Mouse (Mus musculus) Patski (cell line): ENCODE results near the gene Sema3b. TPM values are rescaled to one million over a fixed set of nuclear protein-coding genes. Genes with fewer than 3 reads are reported as not detected.

ENCODE experiments used
- ATAC-seq: fragments of 100-300 bp; one replicate; pipeline ENCODE4 v1.8.0; 2021
- CTCF ChIA-PET: fragments of 350-600 bp; sonication (Branson Sonifier 250); formaldehyde crosslinking; loops from one replicate; lab custom pipeline; 2022; ENCODE audit warnings: inconsistent platforms; lab: Charles Lee
- POLR2A ChIA-PET: fragments of 350-600 bp; sonication (Branson Sonifier 250); formaldehyde crosslinking; loops from one replicate; lab custom pipeline; 2022; ENCODE audit warnings: antibody characterized with exemption, inconsistent platforms; lab: Charles Lee
- DNase-seq: peaks from one replicate; pipeline ENCODE4 v3.0.0-alpha.2; 2011; ENCODE audit warnings: low read depth, low spot score
- H3K27me3 ChIP-seq: fragments of 371-371 bp; one replicate; pipeline ENCODE4 v1.5.1; 2021
- CTCF ChIP-seq: fragments of 100-300 bp; IDR thresholded peaks from one replicate; pipeline ENCODE4 v1.5.1; 2021
- in situ Hi-C: fragments of 300-500 bp; cut with MboI; formaldehyde crosslinking; loops from 3 replicates; pipeline ENCODE4 v1.11.1; 2018; ENCODE audit warnings: low pct_unique_long_range_greater_than_20kb, mixed read lengths
- polyA plus RNA-seq: library from polyadenylated mRNA; unstranded; gene quantifications from one replicate; pipeline ENCODE4 v1.2.3, GENCODE M21; 2021

Sema3b gene
- polyA plus RNA-seq, 1 experiment from 2014 or later: 39.1 TPM

DNA sequence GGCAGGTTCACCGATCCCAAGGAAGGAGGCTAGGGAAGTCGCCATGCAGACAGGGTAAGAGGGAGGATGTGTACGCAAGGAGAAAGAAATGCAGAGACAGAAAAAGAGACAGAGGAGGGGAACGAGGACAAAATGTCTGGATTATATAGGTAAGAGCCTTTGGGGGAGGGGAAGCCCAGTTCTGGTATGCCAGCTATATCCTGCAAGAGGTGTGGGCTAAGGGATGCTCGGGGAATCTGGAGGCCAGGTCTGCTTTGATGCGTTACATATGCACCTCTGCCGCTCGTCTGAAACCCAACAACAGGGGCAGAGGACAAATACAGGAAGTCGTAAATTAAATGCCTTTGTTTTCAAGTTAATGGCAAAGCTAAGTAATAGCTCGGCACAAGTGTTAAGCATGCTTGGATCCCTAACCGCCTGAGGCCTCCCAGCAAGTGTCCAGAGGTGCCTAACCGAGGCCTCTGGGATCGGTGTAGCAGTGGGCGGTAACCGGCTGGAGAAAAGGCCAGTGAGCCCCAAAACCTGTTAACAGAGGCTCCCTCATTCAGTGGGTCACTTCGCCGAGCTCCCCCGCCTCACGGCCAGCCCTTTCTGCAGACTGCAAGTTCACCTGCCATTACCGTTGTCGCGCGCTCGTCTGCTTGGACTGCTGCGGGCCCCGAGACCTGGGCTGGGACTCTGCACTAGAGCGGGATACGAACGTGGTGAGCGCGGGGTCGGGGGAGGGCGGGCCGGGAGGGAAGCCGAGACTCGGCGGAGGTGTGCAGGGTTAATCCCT lies 55.3 kb downstream of the Sema3b start:
- in situ Hi-C loops: no loop called here
- TF ChIP-seq CTCF: no peak
- ATAC-seq (peak; percentile 27), DNase-seq (no peak)
- H3K27me3 ChIP-seq: no peaks in the 10 kb centered on the region
- ChIA-PET CTCF (no interaction called here), POLR2A (interaction anchor here (0.7 to 2.7 kb wide), 7 partner anchors 9 to 255 kb away, joined by 3 to 10 read pairs (median 3); partner anchors contain the start of genes Cyb561d2, Hyal3, Ifrd2 and Nprl2)

- in situ Hi-C loops: no loop called here
- no peak for DNase-seq
- H3K27me3 ChIP-seq: no peaks in the 10 kb centered on the region
- TF ChIP-seq CTCF: no peak
- ChIA-PET CTCF (no interaction called here), POLR2A (interaction anchor here (1.1 to 2.7 kb wide), 2 partner anchors 12 to 28 kb away, joined by 3 to 10 read pairs; partner anchors contain the start of genes Cyb561d2, Hyal3 and Nprl2)
- no peak for ATAC-seq
These were observed 56.2 kb downstream of the Sema3b start for GRCm38 (mm10) chr9:107552690-107553393.

DNA sequence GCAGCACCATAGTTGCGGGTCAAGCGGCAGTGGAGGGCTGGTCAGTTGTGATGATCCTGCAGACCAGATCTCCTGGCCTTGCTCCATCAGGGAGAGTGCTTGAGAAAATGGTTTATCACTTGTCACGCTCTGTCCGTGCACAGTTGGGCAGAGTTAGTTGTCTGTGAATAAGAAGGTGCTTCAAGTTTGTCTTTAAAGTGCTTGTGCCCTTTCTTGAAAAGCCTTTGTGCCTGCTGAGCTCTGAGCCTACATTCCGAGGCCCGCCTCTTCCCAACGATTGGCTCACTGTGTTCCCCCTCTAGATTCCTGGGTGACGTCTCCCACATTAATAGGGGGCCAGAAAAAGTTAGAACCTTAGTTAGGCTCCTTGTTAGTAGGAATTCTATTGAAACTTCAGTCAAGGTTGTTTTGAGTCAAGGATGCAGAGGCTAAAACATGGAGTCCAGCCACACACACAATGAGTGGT lies 57.1 kb downstream of the Sema3b start:
- POLR2A ChIA-PET: no interaction called here
- DNase-seq: no peak

DNA sequence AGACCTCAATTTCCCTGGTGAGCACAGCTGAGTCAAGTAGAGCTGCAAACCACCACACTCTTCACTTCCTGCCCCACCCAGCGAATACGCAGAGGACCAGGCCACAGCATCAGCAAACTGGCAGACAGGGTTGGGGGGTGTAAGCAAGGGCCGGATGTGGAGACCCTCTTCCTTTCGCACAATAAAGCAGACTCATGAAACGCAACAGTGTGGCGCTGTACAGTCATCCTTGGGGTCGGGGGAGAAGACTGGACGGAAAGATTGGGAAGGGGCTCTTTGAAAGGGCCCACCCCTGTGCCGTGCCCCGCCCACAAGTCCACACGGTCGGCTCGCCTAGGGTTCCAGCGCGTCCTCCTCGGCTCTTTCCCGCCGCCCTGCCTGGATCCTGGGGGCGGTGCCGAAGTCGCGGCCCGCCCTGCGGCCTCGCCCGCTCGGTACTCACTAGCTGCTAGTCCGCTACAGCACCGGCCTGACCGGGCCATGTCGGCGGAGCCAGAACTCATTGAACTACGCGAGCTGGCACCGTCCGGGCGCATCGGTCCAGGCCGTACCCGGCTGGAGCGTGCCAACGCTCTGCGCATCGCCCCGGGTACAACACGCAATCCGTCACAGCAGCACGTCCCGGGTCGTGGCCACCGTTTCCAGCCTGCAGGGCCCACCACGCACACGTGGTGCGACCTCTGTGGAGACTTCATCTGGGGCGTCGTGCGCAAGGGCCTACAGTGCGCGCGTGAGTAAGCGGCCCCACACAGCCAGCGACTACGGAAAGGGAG lies 57.7 kb downstream of the Sema3b start, which contains the start of gene Rassf1:
TSS of gene Rassf1 (plus strand) at position 439 of the 773 bp plus-strand sequence.
- TF ChIP-seq CTCF: no peak
- DNase-seq: no peak
- no peak for ATAC-seq
- POLR2A ChIA-PET: interaction anchor here (0.6 kb wide), 1 partner anchor 78 kb away, joined by 3 read pairs; no protein-coding TSS in a partner anchor
- in situ Hi-C loops: no loop called here
- no peaks in the 10 kb centered on the region for H3K27me3 ChIP-seq
- CTCF ChIA-PET: no interaction called here

More for the DNA sequence above, 57.1 kb downstream of the Sema3b start:
- no peak for TF ChIP-seq CTCF
- in situ Hi-C loops: no loop called here
- CTCF ChIA-PET: no interaction called here
- no peaks in the 10 kb centered on the region for H3K27me3 ChIP-seq
- no peak for ATAC-seq

- ATAC-seq (no peak), DNase-seq (no peak)
- POLR2A ChIA-PET: interaction anchor here (0.6 kb wide), 1 partner anchor 79 kb away, joined by 3 read pairs; no protein-coding TSS in a partner anchor
- CTCF ChIA-PET: no interaction called here
- in situ Hi-C loops: no loop called here
- TF ChIP-seq CTCF: no peak
- no peaks in the 10 kb centered on the region for H3K27me3 ChIP-seq
These were observed 58.4 kb downstream of the Sema3b start for GRCm38 (mm10) chr9:107550491-107551116.

DNA sequence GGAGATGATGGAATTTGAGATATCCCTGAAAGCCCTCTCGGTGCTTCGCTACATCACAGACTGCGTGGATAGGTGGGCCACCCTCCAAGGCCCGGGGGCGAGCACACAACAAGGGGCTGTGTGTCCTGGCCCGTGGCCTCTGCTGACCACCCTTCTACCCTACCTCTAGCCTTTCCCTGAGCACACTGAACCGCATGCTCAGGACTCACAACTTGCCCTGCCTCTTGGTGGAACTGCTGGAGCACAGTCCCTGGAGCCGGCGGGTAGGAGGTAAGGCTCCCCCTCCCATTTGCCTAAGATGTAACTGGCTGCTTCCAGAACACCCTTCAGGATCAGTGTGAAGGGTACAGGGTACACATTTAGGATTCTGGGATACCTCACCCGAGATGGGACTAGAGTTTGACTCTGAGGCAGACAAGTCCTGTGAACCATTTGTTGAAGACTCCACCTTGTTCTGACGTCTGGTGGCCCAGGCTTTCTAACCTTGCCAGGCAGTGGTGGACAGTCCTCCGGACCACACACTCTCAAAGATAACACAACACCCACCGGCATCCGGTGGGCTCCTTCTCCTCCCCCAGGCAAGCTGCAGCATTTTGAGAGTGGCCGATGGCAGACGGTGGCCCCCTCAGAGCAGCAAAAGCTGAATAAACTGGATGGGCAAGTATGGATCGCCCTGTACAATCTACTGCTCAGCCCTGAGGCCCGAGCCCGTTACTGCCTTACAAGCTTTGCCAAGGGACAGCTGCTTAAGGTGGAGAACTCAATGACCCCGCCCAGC lies 59.5 kb downstream of the Sema3b start:
- no peak for DNase-seq
- in situ Hi-C loops: loop anchor here (25.0 kb wide), 1 partner anchor 862 kb away; the partner anchor contains the start of gene Tex264
- no peak for TF ChIP-seq CTCF
- ChIA-PET CTCF (no interaction called here), POLR2A (no interaction called here)
- H3K27me3 ChIP-seq: no peaks in the 10 kb centered on the region
- no peak for ATAC-seq

DNA sequence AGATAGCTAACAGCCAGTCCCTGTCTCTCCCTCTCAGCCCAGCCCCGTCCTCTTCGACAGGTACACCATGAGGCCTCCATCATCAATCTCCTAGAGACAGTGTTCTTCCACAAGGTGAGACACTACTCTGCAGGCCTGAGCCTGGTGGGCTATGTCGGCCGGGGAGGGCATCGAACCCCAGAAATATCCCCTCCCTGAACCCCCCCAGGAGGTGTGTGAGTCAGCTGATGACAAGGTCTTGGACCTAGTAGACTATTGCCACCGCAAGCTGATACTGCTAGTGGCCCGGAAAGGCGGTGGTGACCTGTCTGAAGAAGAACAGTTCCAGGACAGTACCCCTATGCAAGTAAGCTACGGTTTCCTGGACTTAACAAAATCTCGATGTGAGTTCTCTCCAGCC lies 60.2 kb downstream of the Sema3b start:
- CTCF ChIA-PET: interaction anchor here (0.7 kb wide), 1 partner anchor 9 kb away, joined by 3 read pairs; no protein-coding TSS in a partner anchor
- POLR2A ChIA-PET: no interaction called here
- DNase-seq: no peak
- ATAC-seq: no peak
- in situ Hi-C loops: loop anchor here (25.0 kb wide), 1 partner anchor 862 kb away; the partner anchor contains the start of gene Tex264
- H3K27me3 ChIP-seq: no peaks in the 10 kb centered on the region
- TF ChIP-seq CTCF: no peak

DNA sequence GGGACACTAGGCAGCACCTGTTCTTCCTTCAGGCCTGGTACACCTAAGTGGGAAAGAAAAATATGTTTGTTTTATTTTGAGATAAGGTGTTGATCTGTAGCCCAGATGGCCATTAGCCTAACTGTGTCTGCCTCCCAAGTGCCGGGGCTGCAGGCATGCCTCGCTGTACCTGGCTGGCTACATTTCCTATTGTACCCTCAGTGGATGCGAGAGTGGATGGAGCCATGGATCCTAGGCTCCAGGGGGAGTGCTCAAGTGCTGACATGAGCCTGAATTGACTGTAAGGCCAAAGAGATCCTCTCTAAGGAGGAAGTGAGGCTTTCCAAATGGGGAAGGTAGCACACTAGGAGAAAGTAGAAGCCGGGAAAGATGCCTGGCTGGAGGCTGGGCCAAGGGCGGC lies 61.1 kb downstream of the Sema3b start:
- CTCF ChIA-PET: no interaction called here
- H3K27me3 ChIP-seq: no peaks in the 10 kb centered on the region
- DNase-seq: no peak
- POLR2A ChIA-PET: interaction anchor here (0.9 kb wide), 1 partner anchor 8 kb away, joined by 4 read pairs; no protein-coding TSS in a partner anchor
- no peak for TF ChIP-seq CTCF
- no peak for ATAC-seq
- in situ Hi-C loops: loop anchor here (25.0 kb wide), 1 partner anchor 861 kb away; the partner anchor contains the start of gene Tex264

Other genes starting within 250 kb of the Sema3b start
- gene Cacna2d2, start 209.6 kb downstream of the Sema3b start, polyA plus RNA-seq: 0.01 TPM
- gene Tmem115, start 75.3 kb downstream of the Sema3b start, polyA plus RNA-seq: 41.1 TPM
- gene Cyb561d2, start 67.0 kb downstream of the Sema3b start, polyA plus RNA-seq: 26.2 TPM
- 32.0 TPM for gene Nprl2, start 67.0 kb downstream of the Sema3b start, polyA plus RNA-seq
- 7.3 TPM for gene Zmynd10, start 61.9 kb downstream of the Sema3b start, polyA plus RNA-seq
- gene Rassf1, start 57.7 kb downstream of the Sema3b start, polyA plus RNA-seq: 51.8 TPM
- 30.1 TPM for gene Tusc2, start 46.0 kb downstream of the Sema3b start, polyA plus RNA-seq
- 34.4 TPM for gene Hyal2, start 41.3 kb downstream of the Sema3b start, polyA plus RNA-seq
- 1.2 TPM for gene Hyal1, start 32.3 kb downstream of the Sema3b start, polyA plus RNA-seq
- 11.3 TPM for gene Naa80, start 30.3 kb downstream of the Sema3b start, polyA plus RNA-seq
- gene Hyal3, start 28.4 kb downstream of the Sema3b start, polyA plus RNA-seq: 1.1 TPM
- 19.1 TPM for gene Ifrd2, start 21.6 kb downstream of the Sema3b start, polyA plus RNA-seq
- 592 TPM for gene Gnai2, start 26.1 kb upstream of the Sema3b start, polyA plus RNA-seq
- 0.13 TPM for gene Slc38a3, start 60.3 kb upstream of the Sema3b start, polyA plus RNA-seq
- 2.2 TPM for gene Gnat1, start 70.5 kb upstream of the Sema3b start, polyA plus RNA-seq
- gene Sema3f, start 101.2 kb upstream of the Sema3b start, polyA plus RNA-seq: 272 TPM
- 113 TPM for gene Rbm5, start 161.8 kb upstream of the Sema3b start, polyA plus RNA-seq